Mouse (Mus musculus) urinary bladder, postnatal 36 days (tissue): ENCODE results near the gene Hoxc8.

Source experiments
- DNase-seq, 2 experiments: peaks; one replicate each; pipeline ENCODE4 v3.0.0; 2022; ENCODE audit warnings: low spot score in 2 of 2, mixed read lengths in 1 of 2

Gene Hoxc8

DNA sequence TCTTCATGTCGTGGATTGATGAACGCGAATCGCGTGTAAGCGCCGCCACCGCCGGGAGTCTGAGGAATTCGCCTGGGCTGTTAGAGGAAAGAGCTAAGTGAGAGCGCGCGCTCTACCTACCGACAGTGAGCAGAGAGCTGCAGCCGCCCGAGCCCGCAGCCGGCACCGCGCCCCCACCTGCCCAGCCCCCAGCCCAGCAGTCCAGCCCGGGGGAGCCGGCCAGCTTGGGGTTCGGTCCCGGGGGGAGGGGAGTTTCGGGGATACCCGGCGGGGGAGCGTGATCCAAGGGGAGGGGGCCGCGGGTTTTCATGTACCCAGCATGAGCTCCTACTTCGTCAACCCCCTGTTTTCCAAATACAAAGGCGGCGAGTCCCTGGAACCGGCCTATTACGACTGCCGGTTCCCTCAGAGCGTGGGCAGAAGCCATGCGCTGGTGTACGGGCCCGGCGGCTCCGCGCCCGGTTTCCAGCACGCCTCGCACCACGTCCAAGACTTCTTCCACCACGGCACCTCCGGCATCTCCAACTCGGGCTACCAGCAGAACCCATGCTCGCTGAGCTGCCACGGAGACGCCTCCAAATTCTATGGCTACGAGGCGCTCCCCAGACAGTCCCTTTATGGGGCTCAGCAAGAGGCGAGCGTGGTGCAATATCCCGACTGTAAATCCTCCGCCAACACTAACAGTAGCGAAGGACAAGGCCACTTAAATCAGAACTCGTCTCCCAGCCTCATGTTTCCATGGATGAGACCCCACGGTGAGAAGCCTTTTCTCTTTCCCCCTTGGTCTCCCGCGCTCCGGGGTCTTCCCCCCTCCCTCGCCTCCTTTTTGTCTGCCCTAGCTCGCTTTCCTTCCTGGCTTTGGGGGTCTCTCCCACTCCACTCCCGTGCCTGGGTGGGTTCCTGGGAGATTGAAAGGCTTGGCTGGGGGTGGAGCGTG is at the start of gene Hoxc8:
Hoxc8 (plus strand) TSS at position 147 of the 937 bp plus-strand sequence.
- DNase-seq = no peak

DNA sequence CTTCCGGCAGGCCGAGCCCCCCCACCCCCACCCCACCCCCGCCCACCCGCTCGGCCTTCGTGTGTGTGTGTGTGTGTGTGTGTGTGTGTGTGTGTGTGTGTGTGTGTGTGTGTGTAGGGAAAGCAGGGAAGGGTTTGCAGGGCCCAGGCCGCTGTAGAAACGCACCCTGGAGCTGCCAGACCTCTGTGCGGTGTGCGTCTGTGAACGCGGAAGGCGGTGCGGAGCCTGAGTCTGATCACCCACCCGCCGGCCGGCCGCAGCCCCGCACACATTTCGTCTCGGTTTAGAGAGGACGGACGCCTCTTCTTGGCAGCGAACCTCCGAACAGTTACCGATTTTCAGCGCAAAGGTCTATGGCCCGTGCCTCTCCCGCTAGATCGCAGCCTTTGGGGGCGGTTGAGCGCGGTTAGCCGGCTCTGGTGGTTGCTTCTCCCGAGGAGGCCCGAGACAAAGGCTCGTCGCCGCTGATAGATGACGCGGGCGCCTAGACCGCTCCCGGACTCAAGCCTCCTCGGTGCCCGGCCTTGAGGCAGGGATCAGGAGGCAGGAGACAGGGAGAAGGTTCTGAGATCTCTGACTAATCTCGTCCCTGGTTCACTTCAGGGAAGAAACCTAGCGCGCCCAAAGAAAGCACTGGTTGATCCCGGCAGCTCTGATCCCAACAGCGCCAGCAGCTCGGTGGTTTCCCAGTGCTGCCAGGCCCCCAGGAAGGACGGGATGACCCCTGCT is 47.5 kb upstream of the Hoxc8 start:
- DNase-seq = peak in 1 of 2 experiments; percentile 33

DNA sequence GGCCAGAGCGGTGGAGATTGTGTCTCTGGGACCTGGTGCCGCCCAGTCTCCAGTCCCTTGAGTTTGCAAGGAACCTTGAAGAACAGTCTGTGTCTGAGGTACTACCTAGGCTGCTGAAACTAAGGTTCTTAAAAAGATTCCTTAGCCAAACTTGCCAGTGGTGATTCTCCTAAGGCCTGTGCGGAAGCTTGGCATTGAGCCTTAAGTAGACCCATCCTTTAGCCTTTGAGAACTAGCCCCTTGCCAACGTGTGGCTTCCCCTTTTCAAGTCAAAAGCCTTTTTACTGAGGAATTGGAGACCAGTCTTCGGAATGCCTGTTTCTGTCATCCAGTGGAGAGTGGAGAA is 47.0 kb upstream of the Hoxc8 start:
- DNase-seq = no peak

DNA sequence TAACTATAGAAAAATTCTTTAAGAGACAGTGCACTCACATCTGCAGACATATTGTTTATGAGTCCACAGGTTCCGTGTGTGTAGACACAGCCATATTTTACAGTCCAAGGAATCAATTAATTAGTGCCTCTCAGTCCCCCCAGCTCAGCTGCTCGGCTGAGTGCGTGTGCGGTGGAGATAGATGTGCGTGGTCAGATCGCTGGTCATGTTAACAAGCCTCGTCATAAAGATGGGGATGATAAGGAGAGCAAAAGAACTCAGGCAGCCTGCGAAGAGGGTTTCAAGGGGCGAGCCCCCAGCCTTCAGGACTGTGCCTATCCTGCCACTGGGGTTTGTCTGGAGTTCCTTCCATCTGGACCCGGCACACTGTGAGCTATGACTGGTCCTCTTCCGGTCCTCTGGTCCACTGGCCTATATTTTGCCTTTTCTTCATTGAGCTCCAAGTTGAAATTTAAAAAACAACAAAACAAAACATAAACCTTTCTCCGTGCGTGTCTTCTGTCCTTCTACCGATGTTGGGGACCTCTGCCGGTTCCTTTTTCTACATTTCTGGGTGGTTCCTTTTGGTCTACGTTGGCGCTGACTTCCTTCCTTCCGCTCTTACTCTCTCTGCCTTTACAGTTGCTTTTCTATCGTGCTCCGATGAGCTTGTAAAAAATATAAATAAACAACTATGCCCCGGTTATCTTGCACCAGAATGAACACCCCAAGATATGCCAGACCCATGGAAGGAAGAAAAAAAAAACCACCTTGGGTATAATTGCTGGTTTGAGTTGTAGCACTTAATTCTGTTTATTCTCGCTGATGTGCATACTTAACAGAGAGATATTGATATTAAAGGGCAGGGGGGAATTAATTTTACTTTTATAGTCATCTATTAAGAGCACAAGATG is 45.0 kb upstream of the Hoxc8 start:
- no peak for DNase-seq

DNA sequence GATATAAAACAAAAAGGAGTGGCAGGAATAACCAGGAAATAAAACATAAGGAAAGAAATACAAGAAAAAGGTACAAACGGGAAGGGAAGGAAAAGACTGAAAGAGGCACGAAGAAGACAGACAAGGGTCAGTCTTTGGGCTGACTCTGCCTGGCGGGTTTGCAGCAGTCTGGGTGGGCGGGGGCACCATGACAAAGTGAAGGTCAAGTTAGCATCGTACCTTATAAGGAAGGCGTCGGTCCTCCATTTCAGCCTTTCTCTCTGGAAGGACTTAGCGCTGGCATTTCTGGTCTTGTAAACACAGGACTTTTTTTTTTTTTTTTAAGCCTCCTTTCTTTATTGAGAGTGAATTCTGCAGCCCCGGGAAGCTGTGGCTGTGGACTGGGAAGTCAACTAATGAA is 43.1 kb upstream of the Hoxc8 start:
- DNase-seq = no peak

DNA sequence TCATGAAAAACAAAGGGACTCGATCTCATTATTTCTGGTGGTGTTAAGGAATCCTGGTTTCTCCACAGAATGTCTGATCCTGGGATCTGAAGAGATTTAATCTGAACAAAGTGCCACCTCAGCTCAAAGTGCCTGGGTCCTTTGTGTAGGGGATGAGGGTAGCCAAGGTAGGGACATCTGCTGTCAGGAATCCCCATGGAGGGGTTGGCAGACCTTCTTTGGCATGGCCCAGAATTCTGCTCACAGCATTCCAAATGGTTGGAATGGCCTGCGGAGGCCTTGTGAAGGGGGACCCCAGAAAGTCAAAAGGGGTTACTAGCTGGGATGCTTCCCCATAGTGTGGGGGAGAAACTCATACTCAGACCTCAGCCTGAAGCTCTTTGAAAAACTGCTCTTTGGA is 41.6 kb upstream of the Hoxc8 start:
- DNase-seq = no peak

DNA sequence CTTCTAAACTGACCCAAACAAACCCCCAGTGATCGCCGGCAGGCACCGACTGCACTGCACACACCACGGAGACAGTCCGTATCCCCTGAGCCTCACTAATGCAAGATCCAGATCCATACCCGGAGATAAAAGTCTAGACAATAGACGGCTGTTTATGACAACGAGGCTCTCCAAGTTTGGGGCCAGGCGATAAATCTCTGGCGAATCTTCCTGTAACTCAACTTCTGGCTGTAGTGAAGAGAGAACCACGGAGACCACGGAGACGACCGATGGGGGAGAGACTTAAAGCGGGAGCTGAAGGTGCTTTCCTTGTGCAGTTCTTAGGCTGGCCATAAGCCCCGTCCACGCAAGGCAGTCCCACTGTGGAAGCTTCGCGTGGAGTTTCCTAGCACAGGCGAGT is 40.7 kb upstream of the Hoxc8 start:
- DNase-seq = no peak

DNA sequence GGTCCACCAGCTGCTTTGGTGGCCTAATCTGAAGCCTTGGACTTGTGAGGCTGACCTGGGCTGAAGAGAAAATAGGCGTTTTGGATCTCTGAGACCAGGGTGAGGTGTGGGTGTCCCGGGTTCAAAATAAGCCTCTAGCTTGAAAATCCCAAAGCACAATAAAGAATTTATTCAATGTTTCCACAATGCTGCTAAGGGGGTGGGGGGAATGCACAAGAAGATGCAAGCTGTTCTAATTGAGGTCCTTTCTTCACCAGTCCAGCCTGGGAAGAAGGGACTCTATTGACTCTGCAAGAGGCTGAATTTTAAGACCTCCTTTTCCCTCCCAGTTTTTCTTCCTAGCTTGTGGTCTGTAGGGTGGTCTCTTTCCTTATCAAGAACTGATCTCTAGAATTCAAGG is 39.5 kb upstream of the Hoxc8 start:
- no peak for DNase-seq

DNA sequence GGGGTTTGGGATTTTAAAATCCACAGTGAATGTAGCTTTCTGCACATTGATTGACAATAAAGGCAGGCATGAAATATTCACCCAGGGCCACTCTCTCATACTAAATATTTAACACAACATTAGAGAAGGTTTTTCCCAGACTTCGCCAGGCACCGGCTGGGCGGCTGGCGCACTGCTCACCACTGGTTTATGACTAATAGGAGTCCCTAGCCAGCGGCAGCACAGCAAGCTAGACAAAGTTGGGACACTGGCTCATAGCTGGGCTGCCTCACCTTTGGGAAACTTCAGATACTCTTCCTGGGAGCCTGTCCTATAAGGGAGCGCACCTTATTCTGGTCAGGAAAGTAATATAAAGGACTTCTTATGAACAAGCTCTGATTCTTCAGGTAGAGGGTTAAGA is 36.8 kb upstream of the Hoxc8 start:
- no peak for DNase-seq

DNA sequence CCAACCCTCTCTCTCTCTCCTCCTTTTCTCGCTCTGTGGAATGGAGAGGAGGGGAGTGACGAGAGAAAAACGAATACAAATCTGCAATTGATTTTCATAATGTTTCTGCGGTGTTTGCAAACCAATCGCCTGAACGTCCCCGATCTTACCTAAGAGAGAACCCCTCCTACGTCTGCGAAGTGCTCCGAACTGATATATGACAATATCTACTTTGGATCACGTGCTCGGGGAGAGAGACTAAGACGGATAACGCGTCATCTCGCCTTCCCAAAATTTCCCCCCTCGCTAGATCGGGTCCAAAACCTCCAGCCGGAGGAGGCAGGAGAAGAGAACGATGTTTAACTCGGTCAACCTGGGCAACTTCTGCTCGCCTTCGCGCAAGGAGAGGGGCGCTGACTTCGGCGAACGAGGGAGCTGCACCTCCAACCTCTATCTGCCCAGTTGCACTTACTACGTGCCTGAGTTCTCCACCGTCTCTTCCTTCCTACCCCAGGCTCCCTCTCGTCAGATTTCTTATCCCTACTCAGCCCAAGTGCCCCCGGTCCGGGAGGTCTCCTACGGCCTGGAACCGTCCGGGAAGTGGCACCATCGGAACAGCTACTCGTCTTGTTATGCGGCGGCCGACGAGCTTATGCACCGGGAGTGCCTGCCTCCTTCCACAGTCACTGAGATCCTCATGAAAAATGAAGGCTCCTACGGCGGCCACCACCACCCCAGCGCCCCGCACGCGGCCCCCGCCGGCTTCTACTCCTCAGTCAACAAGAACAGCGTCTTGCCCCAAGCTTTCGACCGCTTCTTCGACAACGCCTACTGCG is 36.0 kb upstream of the Hoxc8 start, which contains the start of gene Hoxc11:
Hoxc11 (plus strand) TSS at position 236 of the 815 bp plus-strand sequence.
- DNase-seq = no peak

DNA sequence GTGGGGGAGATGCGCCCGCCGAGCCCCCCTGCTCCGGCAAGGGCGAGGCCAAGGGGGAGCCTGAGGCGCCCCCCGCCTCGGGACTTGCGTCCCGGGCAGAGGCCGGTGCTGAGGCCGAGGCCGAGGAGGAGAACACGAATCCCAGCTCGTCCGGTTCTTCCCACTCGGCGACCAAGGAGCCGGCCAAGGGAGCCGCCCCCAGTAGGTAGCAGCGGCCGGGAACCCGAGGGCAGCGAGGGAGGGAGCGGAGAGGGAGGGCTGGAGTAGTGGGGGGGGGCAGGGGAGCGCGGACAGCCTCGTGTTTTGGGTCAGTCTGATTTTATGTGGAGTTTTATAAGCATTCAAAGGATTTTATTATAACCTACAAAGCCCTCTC is 35.4 kb upstream of the Hoxc8 start:
- DNase-seq = no peak

DNA sequence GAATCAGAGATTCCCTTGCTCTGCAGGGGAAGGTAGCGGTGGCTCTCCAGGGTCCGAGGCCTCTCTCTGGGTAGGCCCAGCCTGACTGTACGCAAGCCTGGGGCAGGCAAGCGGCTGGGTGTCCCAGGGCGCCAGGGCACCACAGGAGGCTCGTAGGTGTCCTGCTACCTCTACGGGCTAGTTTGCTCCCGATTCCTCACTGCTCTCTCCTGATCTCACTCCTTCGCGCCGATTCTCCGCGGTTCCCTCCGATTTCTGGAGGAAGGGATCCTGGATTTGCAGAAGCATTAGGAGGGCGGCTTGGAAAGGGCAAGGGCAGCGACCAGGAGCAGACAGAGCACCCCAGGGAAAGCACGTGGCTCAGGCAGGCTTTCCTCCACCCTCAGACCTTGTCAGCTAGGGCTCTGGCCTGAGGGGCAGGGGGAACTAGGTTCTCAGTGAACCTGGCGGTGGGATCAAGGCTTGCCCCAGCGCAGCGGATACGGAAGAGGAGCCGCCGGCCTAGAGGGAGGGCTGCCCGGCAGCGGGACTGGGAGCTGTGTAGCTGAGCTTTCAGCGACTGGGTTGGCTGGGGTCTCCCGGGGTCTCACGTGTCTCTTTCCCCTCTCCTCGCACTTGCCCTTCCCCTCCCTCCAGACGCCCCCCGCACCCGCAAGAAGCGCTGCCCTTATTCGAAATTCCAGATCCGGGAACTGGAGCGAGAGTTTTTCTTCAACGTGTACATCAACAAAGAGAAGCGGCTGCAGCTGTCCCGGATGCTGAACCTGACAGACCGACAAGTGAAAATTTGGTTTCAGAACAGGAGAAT is 34.4 kb upstream of the Hoxc8 start:
- DNase-seq = no peak

DNA sequence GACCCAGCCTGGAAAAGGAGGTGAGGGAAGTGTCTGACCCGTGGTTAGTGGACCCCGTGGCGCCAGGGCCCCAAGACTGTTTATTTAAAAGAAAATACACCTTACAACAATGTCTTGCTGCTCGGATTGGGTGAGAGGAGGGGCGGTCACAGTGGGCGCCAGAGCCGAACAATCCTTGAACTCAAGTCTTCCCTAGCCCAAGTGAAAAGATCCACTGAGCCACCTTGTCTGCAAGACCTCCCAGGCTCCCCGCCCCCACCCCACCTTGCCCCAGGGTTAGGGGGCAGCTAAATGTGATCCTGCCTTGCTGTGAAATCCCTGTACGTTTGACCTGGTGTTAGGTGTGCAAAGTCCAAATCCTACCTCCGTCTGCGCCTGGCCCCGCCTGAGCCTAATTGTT is 33.5 kb upstream of the Hoxc8 start:
- DNase-seq = no peak

DNA sequence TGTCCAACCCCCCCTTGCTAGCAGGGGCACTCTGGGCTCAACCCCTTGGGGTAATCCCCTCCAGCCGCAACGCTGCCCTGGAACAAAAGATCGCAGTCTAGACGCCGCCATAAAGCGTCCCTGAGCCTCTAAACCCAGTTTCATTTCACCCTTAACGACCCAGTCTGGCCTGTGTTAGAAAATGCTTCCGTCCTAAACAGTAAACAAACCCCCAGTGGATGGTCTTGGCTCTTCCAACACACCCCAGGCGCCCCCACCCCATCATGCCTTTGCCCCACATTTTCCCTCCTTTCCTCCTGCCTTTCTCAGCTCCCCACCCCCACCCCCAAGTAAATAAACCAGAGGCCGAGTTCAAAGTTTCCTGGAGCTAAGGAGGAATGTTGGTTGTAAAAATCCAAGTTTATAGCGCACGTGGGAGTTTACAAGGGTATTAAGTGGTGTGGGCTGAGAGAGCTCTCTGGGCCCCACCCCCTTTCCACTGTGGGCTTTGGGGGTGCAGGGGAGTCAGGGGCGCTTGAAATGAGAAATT is 30.7 kb upstream of the Hoxc8 start:
- DNase-seq = no peak

DNA sequence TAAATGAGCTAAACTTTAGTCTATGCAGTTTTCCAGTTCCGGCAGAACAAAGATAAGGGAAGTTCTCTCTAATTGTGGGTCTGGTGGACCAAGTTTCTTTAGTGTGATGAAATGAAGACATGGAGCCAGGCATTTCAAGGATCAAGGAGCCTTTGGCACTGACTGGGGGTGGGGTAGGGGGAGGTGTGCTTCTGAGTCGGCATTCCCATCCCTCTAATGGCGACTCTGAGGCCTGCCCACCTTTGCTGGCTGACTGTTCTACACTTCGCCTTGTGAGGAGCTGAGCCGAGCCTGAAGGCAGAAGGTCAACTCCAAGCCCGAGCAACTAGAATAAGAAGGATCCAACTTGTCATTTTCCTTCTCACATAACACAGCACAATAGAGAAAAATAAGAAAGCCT is 28.7 kb upstream of the Hoxc8 start:
- no peak for DNase-seq

DNA sequence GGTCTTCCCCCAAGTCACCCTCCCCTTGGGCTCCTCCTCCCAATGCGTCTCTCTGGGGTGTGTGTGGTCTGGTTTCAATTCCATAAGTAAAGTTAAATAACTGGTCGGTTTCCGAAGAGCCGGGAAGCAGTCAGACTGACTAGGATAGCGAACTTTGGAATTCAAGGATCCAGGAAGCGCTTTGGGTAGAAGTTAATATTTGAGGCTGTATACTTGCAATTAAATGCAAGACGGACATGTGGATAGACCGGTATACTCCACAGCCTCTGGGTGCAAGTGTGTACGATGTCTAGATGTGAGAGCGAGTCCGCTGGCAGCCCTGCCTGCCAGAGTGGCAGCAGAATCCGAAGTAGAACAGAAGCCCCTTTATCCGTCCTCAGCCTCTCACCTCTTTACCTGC is 27.9 kb upstream of the Hoxc8 start:
- no peak for DNase-seq

DNA sequence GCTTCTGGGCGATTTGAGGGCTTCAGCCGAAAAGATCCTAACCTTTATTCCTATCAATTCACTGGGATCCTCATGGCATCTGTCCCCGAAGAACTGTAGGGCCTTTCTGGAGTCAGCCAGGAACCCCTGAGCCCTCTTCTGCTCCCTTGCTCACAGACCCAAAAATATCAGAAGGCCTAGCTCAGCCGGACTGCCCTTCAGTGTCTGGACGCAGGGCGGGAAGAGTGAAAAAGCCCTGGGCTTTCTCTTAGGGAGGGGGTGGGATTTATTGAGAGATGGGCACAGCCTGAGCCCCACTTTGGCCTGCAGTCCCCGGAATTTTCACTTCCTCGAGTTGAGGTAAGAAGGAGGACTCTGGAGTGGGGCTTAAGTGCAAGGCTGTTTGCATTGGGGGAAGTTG is 27.1 kb upstream of the Hoxc8 start:
- DNase-seq = no peak

DNA sequence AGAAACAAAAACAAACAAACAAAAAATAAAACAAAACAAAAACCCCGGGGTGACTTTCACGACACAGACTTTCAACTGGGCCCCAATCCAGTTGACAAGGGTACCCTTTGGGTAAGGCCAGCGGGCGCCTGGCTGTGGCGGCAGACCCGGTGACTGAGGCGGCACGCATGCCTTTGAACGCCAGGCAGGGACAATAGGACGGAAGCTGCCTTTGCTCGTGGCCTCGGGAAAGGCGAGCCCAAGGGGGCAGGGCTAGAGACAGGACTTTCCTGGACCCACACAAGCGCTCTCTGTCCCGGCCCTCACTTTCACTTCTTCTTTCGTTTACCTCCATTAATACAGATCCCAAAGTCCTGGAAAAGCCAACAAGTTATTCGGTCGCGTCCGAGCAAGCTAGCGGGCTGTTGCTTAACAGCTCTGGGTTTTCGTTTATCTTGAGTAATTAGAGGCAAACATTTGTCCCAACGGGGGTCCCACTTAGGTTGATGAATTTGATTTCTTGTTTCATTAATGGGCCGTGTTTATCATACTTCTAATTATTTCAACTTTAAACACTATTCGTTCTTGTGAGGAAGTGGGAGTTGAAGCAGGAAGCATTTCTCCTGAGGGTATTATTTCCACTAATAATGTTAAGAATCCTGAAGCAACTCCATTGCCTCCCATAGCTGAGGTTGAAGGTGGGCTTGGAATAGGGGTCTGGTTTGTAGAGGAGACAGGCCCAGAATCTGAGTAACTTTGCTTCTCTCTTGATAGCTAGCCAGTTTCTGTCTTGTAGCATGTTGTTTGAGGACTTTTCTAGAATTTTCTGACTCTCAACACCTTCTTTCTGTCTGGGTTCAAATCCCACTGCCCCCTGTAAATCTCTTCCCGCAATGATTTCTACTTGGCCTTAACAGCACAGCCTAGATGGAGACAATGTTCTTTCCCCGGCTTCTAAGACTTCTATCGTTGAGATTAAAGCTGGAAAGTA is 26.5 kb upstream of the Hoxc8 start:
- DNase-seq = no peak
